Mouse (Mus musculus): ENCODE results near the gene Sec31a.
"Not testable (repeated sequence)": the region's sequence is repeated elsewhere in the genome, so short reads cannot be mapped to it uniquely, and the experiment has no call there.

Sec31a gene

GRCm38 (mm10) chr5:100415761-100416590 lies at the start of gene Sec31a:
Sec31a (minus strand) TSS chr5:100416234.
- DNase-seq = peak; percentile 98 to 99

- no peak for DNase-seq
These were observed 46.3 kb upstream of the Sec31a start for GRCm38 (mm10) chr5:100462374-100462773.

- no peak for DNase-seq
These were observed 45.5 kb upstream of the Sec31a start for GRCm38 (mm10) chr5:100461526-100461925.

GRCm38 (mm10) chr5:100459468-100459867 lies 43.4 kb upstream of the Sec31a start:
- no peak for DNase-seq

GRCm38 (mm10) chr5:100451871-100452270 lies 35.8 kb upstream of the Sec31a start:
- no peak for DNase-seq

- DNase-seq = no peak
These were observed 22.8 kb upstream of the Sec31a start for GRCm38 (mm10) chr5:100438796-100439195.

- no peak for DNase-seq
These were observed 21.9 kb upstream of the Sec31a start for GRCm38 (mm10) chr5:100437917-100438316.

GRCm38 (mm10) chr5:100437086-100437485 lies 21.1 kb upstream of the Sec31a start:
- no peak for DNase-seq

GRCm38 (mm10) chr5:100430966-100431365 lies 14.9 kb upstream of the Sec31a start:
- DNase-seq = no peak

- no peak for DNase-seq
These were observed 14.0 kb upstream of the Sec31a start for GRCm38 (mm10) chr5:100430076-100430390.

- DNase-seq = peak; percentile 96 to 97
These were observed 13.5 kb upstream of the Sec31a start for GRCm38 (mm10) chr5:100429344-100430075.

GRCm38 (mm10) chr5:100428734-100429343 lies 12.8 kb upstream of the Sec31a start:
- DNase-seq = no peak

- no peak for DNase-seq
These were observed 12.1 kb upstream of the Sec31a start for GRCm38 (mm10) chr5:100428031-100428733.

- no peak for DNase-seq
These were observed 11.2 kb upstream of the Sec31a start for GRCm38 (mm10) chr5:100427276-100427675.

- DNase-seq = not testable (repeated sequence)
These were observed 9.8 kb upstream of the Sec31a start for GRCm38 (mm10) chr5:100425823-100426222.

GRCm38 (mm10) chr5:100424252-100424651 lies 8.2 kb upstream of the Sec31a start:
- no peak for DNase-seq

GRCm38 (mm10) chr5:100423626-100424025 lies 7.6 kb upstream of the Sec31a start:
- no peak for DNase-seq

- DNase-seq = peak in 1 of 2 experiments; percentile 48
These were observed 2.8 kb upstream of the Sec31a start for GRCm38 (mm10) chr5:100418861-100419260.

GRCm38 (mm10) chr5:100418077-100418476 lies 2.0 kb upstream of the Sec31a start:
- DNase-seq = no peak

- peak in 1 of 2 experiments; percentile 24 for DNase-seq
These were observed 1.4 kb downstream of the Sec31a start for GRCm38 (mm10) chr5:100414474-100415196.

- peak in 1 of 2 experiments; percentile 60 for DNase-seq
These were observed 3.1 kb downstream of the Sec31a start for GRCm38 (mm10) chr5:100412886-100413285.

GRCm38 (mm10) chr5:100410281-100410680 lies 5.8 kb downstream of the Sec31a start:
- no peak for DNase-seq
